Mouse (Mus musculus) thymus, adult 2 months (tissue): ENCODE measurements at regions not wholly inside any gene's neighbourhood (a gene's known extent, or its start where the extent isn't known, plus 50 kb on each side); places are given as distances from the start of the nearest gene placed in this dataset.

ENCODE experiments used
- CTCF ChIP-seq: fragments of 200-500 bp; IDR thresholded peaks from 2 replicates; pipeline ENCODE4 v1.5.1; 2012; ENCODE audit warnings: mild to moderate bottlenecking, control low read depth, low read length, moderate library complexity, borderline replicate concordance; ENCODE audit not compliant: control insufficient read depth, poor library complexity, insufficient read depth; ENCODE audit errors: extremely low read depth
- POLR2A ChIP-seq: fragments of 200-500 bp; IDR thresholded peaks from 2 replicates; pipeline ENCODE4 v1.6.1; 2012; ENCODE audit warnings: mild to moderate bottlenecking, low read length, control low read depth, moderate library complexity; ENCODE audit not compliant: control insufficient read depth, poor library complexity, insufficient read depth; ENCODE audit errors: extremely low read depth

- TF ChIP-seq POLR2A (no peak), CTCF (no peak)
Observed at GRCm38 (mm10) chr1:136714077-136714476, 89.4 kb downstream of the Zfp281 start.
